Mouse (Mus musculus) gastrocnemius, postnatal 14 days (tissue): Measurements from ENCODE around the gene Nrap. TPM values are rescaled to one million over a fixed set of nuclear protein-coding genes. Genes with fewer than 3 reads are reported as not detected.
A peak's percentile ranks its signal among the peaks of the same experiment; 100 is the strongest.
"Not testable (repeated sequence)": the region's sequence is repeated elsewhere in the genome, so short reads cannot be mapped to it uniquely, and the experiment has no call there.

Source experiments
- DNase-seq: peaks from one replicate; pipeline ENCODE4 v3.0.0; 2021; ENCODE audit warnings: mixed read lengths
- intact Hi-C: fragments of 180-260 bp; cut with DNase I; formaldehyde crosslinking; loops from one replicate; pipeline ENCODE4 v1.15.1; 2025; ENCODE audit warnings: low total_unique reads
- long read RNA-seq, 2 experiments: library from polyadenylated mRNA; stranded (forward); transcript quantifications; one replicate each; pipeline ENCODE4 v2.0.0; 2021
- total RNA-seq, 2 experiments: library from RNA; stranded (reverse); gene quantifications; 2 replicates each; pipeline ENCODE4 v1.2.3; 2021

The Nrap gene
- 100 to 1,000 TPM; 506 to 571 TPM for total RNA-seq
- long read RNA-seq, experiment 1, full-length matches to known transcripts, result 70 of 346 reads
- long read RNA-seq, experiment 1, partial matches to known transcripts, result 214 of 346 reads
- long read RNA-seq, experiment 1, other reads (novel, unspliced or antisense), result 62 of 346 reads
- long read RNA-seq, experiment 2, full-length matches to known transcripts, result 117 of 529 reads
- long read RNA-seq, experiment 2, partial matches to known transcripts, result 285 of 529 reads
- long read RNA-seq, experiment 2, other reads (novel, unspliced or antisense), result 127 of 529 reads

GRCm38 (mm10) chr19:56389879-56390278 lies at the start of gene Nrap:
Gene Nrap (minus strand): TSS chr19:56390037.
- intact Hi-C loops, result no loop called here
- DNase-seq, result peak; percentile 40

GRCm38 (mm10) chr19:56439072-56439434 lies 49.2 kb upstream of the Nrap start:
- intact Hi-C loops, result no loop called here
- no peak for DNase-seq

- intact Hi-C loops, result no loop called here
- DNase-seq, result peak; percentile 21
Measured at GRCm38 (mm10) chr19:56438357-56439071, 48.7 kb upstream of the Nrap start.

GRCm38 (mm10) chr19:56436380-56436779 lies 46.5 kb upstream of the Nrap start:
- intact Hi-C loops, result no loop called here
- DNase-seq, result no peak

DNA sequence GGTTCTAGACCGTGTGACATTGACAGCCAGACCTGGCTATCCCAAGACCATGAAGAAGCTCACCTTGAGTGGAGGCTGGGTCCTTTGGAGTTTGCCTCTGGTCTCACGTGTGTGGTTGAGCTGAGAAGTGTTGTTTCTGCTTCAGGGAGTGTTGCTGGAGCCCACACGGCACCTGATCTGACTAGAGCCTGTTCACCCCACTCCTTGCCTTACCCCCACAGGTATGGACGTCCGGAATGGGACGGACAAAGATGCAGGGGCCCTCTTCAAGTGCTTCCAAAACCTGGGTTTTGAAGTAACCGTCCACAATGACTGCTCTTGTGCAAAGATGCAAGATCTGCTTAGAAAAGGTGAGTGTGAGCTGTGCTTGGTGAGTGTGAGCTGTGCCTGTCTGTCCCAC lies 43.7 kb upstream of the Nrap start:
- intact Hi-C loops, result no loop called here

DNA sequence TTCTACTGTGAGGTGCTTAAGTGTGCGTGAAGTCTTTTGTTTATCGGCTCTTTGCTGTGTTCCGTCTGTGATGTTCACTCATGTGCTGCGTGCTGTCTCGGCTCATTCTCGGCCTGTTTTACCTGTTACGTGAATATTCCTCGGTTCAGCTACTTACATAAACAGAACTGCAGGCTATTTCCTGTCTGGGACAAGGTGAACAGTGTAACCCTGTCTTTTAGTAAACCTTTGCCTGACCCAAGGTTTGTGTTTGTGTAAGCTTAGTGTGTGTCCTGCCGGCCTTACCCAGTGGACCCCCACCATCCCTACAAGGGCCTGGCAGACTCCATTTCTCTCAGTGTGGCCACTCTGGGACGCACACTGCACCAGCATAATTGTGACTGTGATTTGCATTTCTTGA lies 42.9 kb upstream of the Nrap start:
- intact Hi-C loops, result no loop called here

More for the DNA sequence above, 43.7 kb upstream of the Nrap start:
- no peak for DNase-seq

DNA sequence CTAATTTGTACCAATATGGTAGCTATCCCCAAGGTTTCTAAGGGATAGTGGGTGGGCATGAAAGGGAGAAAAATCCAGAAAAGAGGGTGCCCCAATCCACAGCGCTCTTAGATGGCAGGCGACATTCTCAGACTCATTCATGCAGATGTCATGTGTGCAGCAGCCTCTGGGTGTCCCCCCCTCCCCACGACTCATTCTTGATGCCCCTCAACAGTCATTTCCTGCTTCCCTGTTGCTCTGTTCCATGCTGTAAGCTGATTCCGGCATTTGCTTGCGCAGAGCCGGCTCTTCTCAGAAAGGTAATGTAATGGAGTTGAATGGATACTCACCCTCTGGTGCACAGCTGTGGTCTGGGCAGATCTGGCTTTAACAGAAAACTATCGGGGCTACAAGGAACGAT lies 40.5 kb upstream of the Nrap start:
- no peak for DNase-seq
- intact Hi-C loops, result no loop called here

More for the DNA sequence above, 42.9 kb upstream of the Nrap start:
- no peak for DNase-seq

- intact Hi-C loops, result loop anchor here (10.0 kb wide), 1 partner anchor 349 kb away; no protein-coding TSS in a partner anchor
- DNase-seq, result no peak
Measured at GRCm38 (mm10) chr19:56425492-56425891, 35.7 kb upstream of the Nrap start.

DNA sequence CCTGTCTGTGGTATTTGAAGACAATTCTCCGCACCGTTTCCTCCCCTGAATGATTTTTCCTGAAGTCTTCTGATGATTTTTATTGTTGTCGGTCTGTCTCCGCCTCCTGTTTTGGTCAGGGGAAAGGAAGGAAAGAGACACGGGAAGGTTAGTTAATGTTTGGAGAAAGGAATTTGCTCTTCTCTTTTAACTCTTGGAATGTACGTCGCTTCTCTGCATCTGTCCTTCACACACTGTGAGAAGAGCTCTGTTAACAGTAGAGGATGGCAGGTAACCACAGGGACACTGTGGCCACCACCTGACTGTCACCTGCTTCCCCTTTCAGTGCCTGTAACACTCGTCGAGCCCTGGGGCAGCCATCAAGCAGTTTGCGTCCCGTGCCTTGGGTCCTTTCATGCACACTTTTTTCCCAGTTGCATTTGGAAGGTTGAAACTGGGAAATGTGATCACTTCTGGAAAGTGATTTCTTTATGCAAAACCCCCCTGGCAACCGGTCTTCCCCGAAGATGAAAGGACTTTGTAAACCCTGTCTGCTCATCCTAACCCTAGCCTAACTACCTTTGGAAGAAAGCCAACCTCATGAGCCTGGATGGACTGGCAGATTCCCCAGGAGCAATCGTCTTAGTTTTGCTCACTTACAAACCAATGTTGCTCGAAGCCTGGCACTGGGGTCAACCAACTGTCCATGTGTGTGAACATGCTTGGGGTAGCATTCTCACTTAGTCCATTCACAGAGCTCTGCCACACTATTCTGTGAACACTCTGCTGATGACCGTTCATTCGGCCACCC lies 35.0 kb upstream of the Nrap start:
- intact Hi-C loops, result loop anchor here (10.0 kb wide), 1 partner anchor 350 kb away; no protein-coding TSS in a partner anchor

DNA sequence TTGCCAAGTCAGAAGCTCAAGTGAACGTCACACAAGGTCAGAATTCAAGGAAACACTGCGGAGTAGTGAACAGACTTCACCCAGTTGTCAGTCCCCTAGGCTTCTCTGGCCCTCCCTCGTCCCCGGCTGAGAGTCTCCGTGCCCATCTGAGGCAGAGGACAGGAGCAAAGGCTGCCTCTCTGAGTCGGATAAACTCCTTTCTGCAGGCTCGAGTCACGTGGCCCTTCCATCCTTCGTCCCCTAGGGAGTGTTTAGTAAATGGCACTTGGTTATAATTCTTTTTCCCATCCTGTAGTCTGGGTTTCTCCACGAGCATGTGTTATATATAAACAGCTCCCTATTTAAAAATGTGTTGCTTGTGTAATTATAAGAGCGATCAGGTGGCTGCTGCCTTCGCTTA lies 33.5 kb upstream of the Nrap start:
- intact Hi-C loops, result loop anchor here (10.0 kb wide), 1 partner anchor 351 kb away; no protein-coding TSS in a partner anchor
- DNase-seq, result no peak

More for the DNA sequence above, 35.0 kb upstream of the Nrap start:
- no peak for DNase-seq

DNA sequence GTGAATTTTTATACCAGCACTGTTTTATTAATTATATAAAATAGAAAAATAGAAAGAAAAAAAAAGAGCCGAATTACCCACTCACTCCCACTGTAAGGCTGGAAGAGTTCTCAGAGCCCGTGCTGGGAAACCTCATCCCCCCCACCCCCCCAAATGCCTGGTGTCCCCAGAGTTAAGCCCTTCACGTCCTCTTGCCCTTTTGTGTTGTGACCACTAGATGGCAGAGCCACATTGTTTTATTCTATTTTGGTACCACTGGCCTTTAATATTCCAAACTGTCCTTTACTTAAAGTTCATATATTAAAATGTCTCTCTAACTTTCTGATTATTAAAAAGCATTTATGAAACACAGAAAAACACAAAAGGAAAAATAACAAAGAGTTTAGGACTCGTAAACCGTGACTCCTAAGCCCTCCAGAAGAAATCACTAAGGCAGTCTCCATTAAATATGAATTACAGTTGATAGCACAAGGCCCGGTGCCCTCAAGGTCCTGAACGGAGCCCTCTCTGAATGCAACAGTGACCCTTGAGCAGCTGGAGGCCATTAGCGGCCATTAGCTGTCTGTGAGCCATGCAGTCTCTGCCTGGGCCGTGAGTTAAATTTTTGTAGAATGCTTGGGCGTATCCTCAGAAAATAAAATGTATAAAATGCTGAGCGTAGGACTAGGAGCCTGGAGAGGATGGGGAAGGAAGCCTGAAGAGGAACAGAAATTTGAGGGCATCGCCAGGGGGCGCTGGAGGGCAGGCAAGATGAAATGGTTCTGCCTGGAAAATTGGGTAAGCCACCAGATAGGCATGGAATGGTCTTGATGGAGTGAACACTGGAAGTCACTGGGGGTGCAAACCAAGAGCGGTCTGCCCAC lies 32.9 kb upstream of the Nrap start:
- intact Hi-C loops, result loop anchor here (10.0 kb wide), 1 partner anchor 352 kb away; no protein-coding TSS in a partner anchor

DNA sequence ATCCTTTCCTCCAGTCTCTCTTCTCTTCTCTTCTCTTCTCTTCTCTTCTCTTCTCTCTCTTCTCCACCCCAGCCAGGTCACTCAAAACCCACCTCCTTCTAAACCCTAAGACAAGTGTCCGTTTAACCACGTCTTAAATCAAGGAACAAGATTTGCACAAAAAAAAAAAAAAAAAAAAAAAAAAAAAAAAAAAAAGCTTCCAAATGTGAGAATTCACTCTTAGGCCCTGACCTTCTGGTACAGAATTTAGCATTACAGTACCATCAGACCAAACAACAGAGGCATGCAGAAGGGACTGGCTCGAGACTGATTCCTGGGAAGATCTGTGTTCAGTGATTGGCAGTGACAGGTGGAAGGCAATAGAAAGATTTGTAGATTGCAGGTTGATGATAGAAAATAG lies 30.5 kb upstream of the Nrap start:
- intact Hi-C loops, result loop anchor here (10.0 kb wide), 1 partner anchor 354 kb away; no protein-coding TSS in a partner anchor
- DNase-seq, result no peak

More for the DNA sequence above, 32.9 kb upstream of the Nrap start:
- DNase-seq, result peak; percentile 85

GRCm38 (mm10) chr19:56419452-56419851 lies 29.6 kb upstream of the Nrap start:
- intact Hi-C loops, result no loop called here
- DNase-seq, result no peak

GRCm38 (mm10) chr19:56418404-56418803 lies 28.6 kb upstream of the Nrap start:
- intact Hi-C loops, result no loop called here
- no peak for DNase-seq

DNA sequence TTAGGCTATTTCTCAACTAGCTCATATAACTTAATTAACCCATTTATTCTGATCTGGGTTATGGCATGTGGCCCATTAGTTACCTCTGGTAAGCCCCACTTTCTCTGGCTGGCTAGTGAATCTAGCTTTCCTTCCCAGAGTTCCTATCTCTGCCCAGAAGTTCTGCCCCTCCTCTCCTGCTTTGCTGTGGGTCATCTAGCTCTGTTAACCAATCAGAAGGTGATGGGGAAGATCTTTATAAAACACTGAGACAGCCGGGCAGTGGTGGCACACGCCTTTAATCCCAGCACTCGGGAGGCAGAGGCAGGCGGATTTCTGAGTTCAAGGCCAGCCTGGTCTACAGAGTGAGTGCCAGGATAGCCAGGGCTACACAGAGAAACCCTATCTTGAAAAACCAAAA lies 20.0 kb upstream of the Nrap start:
- intact Hi-C loops, result not testable (repeated sequence)

DNA sequence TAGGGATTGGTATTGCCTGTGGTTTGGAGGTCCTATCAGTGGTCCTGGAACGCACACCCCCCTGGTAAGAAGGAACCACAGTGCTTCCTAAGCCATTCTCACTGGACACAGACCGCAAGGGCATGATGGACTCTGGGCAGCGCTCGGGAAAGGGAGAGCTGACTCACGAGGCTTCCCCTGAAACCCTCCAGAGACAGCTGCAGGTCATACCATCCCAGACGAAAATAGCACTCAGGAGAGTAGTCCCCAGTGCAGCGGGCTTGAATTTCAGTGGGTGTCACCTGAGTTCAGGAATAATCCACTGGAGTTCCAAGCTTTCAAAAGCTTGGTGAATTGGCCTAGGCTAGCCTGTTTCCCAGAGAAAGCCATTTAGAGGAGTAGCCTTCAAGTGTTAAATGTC lies 16.7 kb upstream of the Nrap start:
- peak; percentile 50 for DNase-seq
- intact Hi-C loops, result no loop called here

More for the DNA sequence above, 20.0 kb upstream of the Nrap start:
- not testable (repeated sequence) for DNase-seq

GRCm38 (mm10) chr19:56405824-56406223 lies 16.0 kb upstream of the Nrap start:
- intact Hi-C loops, result no loop called here
- no peak for DNase-seq

DNA sequence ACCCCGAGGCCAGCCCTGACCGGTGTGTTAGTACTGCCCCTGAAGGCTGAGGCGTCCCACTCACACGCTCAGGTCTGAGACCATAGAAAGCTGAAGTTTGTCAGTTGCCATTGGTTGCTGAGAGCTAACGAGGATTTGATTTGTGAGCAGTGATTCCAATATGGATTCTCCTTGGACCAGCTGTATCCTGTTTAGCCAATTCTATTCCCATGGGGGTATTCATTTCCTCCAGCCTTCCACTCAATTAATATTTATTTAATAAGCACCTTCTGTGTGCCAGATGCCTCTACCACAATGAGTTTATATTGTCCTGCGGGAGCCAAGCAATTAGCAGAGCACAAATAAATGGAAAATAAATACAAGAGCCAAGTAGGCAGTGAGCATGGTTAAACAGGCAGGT lies 12.0 kb upstream of the Nrap start:
- no peak for DNase-seq
- intact Hi-C loops, result no loop called here

DNA sequence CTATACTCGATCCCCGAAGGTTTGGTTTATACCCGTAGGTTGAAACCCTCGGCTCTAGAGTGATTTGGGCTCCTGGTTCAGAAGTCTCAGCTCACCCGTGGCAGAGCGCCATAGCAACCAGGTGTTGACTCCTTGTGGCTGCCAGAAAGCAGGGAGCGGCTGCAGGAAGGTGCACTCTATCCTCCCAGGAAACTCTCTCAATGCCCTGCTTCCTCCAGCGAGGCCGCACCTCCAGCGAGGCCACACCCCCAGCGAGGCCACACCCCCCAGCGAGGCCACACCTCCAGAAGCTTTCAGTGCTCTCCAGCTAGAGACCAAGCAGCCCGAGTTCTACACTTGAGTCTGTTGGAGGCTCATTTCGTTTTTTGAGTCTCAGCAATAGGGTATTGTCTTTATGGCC lies 10.4 kb upstream of the Nrap start:
- DNase-seq, result peak; percentile 72
- intact Hi-C loops, result no loop called here
